Mouse (Mus musculus) right cerebral cortex, postnatal 36 days (tissue): ENCODE results near the gene Pcolce2.

Source experiments
- DNase-seq, 2 experiments: peaks; one replicate each; pipeline ENCODE4 v3.0.0; 2022; ENCODE audit warnings: low spot score in 2 of 2, mixed read lengths in 1 of 2

Gene Pcolce2

GRCm38 (mm10) chr9:95705371-95705770 lies 68.0 kb downstream of the Pcolce2 start:
- DNase-seq = no peak

GRCm38 (mm10) chr9:95708943-95709342 lies 71.5 kb downstream of the Pcolce2 start:
- DNase-seq = no peak

GRCm38 (mm10) chr9:95712574-95712973 lies 75.2 kb downstream of the Pcolce2 start:
- DNase-seq = no peak

GRCm38 (mm10) chr9:95736238-95736637 lies 98.8 kb downstream of the Pcolce2 start:
- DNase-seq = no peak

- DNase-seq = no peak
Measured at GRCm38 (mm10) chr9:95744845-95745613, 107.6 kb downstream of the Pcolce2 start.

GRCm38 (mm10) chr9:95747298-95747697 lies 109.9 kb downstream of the Pcolce2 start:
- no peak for DNase-seq
